Mouse (Mus musculus): Measurements from ENCODE around the gene Slfn14. TPM values are rescaled to one million over a fixed set of nuclear protein-coding genes. Genes with fewer than 3 reads are reported as not detected.

The Slfn14 gene
- polyA plus RNA-seq, 1 experiment, result 1.1 TPM

GRCm38 (mm10) chr11:83291375-83292250 lies 5.1 kb upstream of the Slfn14 start:
- TF ChIP-seq TAL1 (IDR thresholded peaks at IDR 0.05; ENCODE audit: low read length) (no peak), GATA1 (IDR thresholded peaks at IDR 0.05; ENCODE audit: low read length) (no peak)
- Histone ChIP-seq H3K4me1 (ENCODE audit: control insufficient read depth) (peaks cover 84% of the 10 kb centered on the region), H3K4me3 (replicated peaks) (peak overlapping the region; percentile 98), H3K27me3 (ENCODE audit: control insufficient read depth) (no peaks in the 10 kb centered on the region; the same call in 1 of the 2 replicates), H3K9me3 (ENCODE audit: control insufficient read depth, low read length) (no peaks in the 10 kb centered on the region), H3K36me3 (ENCODE audit: control insufficient read depth) (peaks cover 42% of the 10 kb centered on the region)

- Histone ChIP-seq H3K9me3 (ENCODE audit: control insufficient read depth, low read length) (no peaks in the 10 kb centered on the region), H3K4me3 (replicated peaks) (no peak overlapping the region), H3K4me1 (ENCODE audit: control insufficient read depth) (peaks cover 85% of the 10 kb centered on the region), H3K36me3 (ENCODE audit: control insufficient read depth) (peaks cover 38% of the 10 kb centered on the region), H3K27me3 (ENCODE audit: control insufficient read depth) (no peaks in the 10 kb centered on the region; the same call in 1 of the 2 replicates)
- TF ChIP-seq TAL1 (IDR thresholded peaks at IDR 0.05; ENCODE audit: low read length), result no peak
- TF ChIP-seq GATA1 (IDR thresholded peaks at IDR 0.05; ENCODE audit: low read length), result no peak
Measured at GRCm38 (mm10) chr11:83289633-83290032, 3.1 kb upstream of the Slfn14 start.

GRCm38 (mm10) chr11:83289036-83289435 lies 2.5 kb upstream of the Slfn14 start:
- TF ChIP-seq GATA1 (IDR thresholded peaks at IDR 0.05; ENCODE audit: low read length) (no peak), TAL1 (IDR thresholded peaks at IDR 0.05; ENCODE audit: low read length) (no peak)
- H3K36me3 ChIP-seq (ENCODE audit: control insufficient read depth), result peaks cover 38% of the 10 kb centered on the region

GRCm38 (mm10) chr11:83285627-83286026 lies 899 bp downstream of the Slfn14 start:
- Histone ChIP-seq H3K9me3 (ENCODE audit: control insufficient read depth, low read length) (no peaks in the 10 kb centered on the region; the same call in 1 of the 2 replicates), H3K4me1 (ENCODE audit: control insufficient read depth) (peaks cover 86% of the 10 kb centered on the region), H3K36me3 (ENCODE audit: control insufficient read depth) (peaks cover 55% of the 10 kb centered on the region), H3K4me3 (replicated peaks) (peak overlapping the region; percentile 82), H3K27me3 (ENCODE audit: control insufficient read depth) (peaks cover 33% of the 10 kb centered on the region)
- TF ChIP-seq GATA1 (IDR thresholded peaks at IDR 0.05; ENCODE audit: low read length) (no peak), TAL1 (IDR thresholded peaks at IDR 0.05; ENCODE audit: low read length) (no peak)

More at GRCm38 (mm10) chr11:83289036-83289435, 2.5 kb upstream of the Slfn14 start:
- no peak overlapping the region for H3K4me3 ChIP-seq (replicated peaks)
- H3K9me3 ChIP-seq (ENCODE audit: control insufficient read depth, low read length), result no peaks in the 10 kb centered on the region
- peaks cover 86% of the 10 kb centered on the region for H3K4me1 ChIP-seq (ENCODE audit: control insufficient read depth)
- peaks cover 2% of the 10 kb centered on the region for H3K27me3 ChIP-seq (ENCODE audit: control insufficient read depth)

GRCm38 (mm10) chr11:83282084-83282483 lies 4.4 kb downstream of the Slfn14 start:
- Histone ChIP-seq H3K9me3 (ENCODE audit: control insufficient read depth, low read length) (no peaks in the 10 kb centered on the region; the same call in 1 of the 2 replicates), H3K4me1 (ENCODE audit: control insufficient read depth) (peaks cover 68% of the 10 kb centered on the region), H3K27me3 (ENCODE audit: control insufficient read depth) (peaks cover 63% of the 10 kb centered on the region), H3K4me3 (replicated peaks) (peak overlapping the region; percentile 82), H3K36me3 (ENCODE audit: control insufficient read depth) (peaks cover 91% of the 10 kb centered on the region)
- no peak for TF ChIP-seq GATA1 (IDR thresholded peaks at IDR 0.05; ENCODE audit: low read length)
- no peak for TF ChIP-seq TAL1 (IDR thresholded peaks at IDR 0.05; ENCODE audit: low read length)

GRCm38 (mm10) chr11:83279691-83280090 lies 6.8 kb downstream of the Slfn14 start:
- no peak for TF ChIP-seq GATA1 (IDR thresholded peaks at IDR 0.05; ENCODE audit: low read length)
- no peak for TF ChIP-seq TAL1 (IDR thresholded peaks at IDR 0.05; ENCODE audit: low read length)
- Histone ChIP-seq H3K36me3 (ENCODE audit: control insufficient read depth) (peaks cover 100% of the 10 kb centered on the region), H3K4me3 (replicated peaks) (no peak overlapping the region), H3K9me3 (ENCODE audit: control insufficient read depth, low read length) (no peaks in the 10 kb centered on the region; the same call in 1 of the 2 replicates), H3K27me3 (ENCODE audit: control insufficient read depth) (peaks cover 87% of the 10 kb centered on the region), H3K4me1 (ENCODE audit: control insufficient read depth) (peaks cover 58% of the 10 kb centered on the region)

- no peaks in the 10 kb centered on the region; the same call in 1 of the 2 replicates for H3K9me3 ChIP-seq (ENCODE audit: control insufficient read depth, low read length)
- H3K4me3 ChIP-seq (replicated peaks), result no peak overlapping the region
- TF ChIP-seq GATA1 (IDR thresholded peaks at IDR 0.05; ENCODE audit: low read length), result no peak
- TF ChIP-seq TAL1 (IDR thresholded peaks at IDR 0.05; ENCODE audit: low read length), result no peak
- peaks cover 100% of the 10 kb centered on the region for H3K36me3 ChIP-seq (ENCODE audit: control insufficient read depth)
- H3K4me1 ChIP-seq (ENCODE audit: control insufficient read depth), result peaks cover 55% of the 10 kb centered on the region
- peaks cover 89% of the 10 kb centered on the region for H3K27me3 ChIP-seq (ENCODE audit: control insufficient read depth)
Measured at GRCm38 (mm10) chr11:83279024-83279423, 7.5 kb downstream of the Slfn14 start.

- Histone ChIP-seq H3K27me3 (ENCODE audit: control insufficient read depth) (peaks cover 65% of the 10 kb centered on the region), H3K36me3 (ENCODE audit: control insufficient read depth) (peaks cover 83% of the 10 kb centered on the region), H3K4me3 (replicated peaks) (no peak overlapping the region), H3K9me3 (ENCODE audit: control insufficient read depth, low read length) (no peaks in the 10 kb centered on the region), H3K4me1 (ENCODE audit: control insufficient read depth) (peaks cover 58% of the 10 kb centered on the region)
- TF ChIP-seq TAL1 (IDR thresholded peaks at IDR 0.05; ENCODE audit: low read length), result no peak
- no peak for TF ChIP-seq GATA1 (IDR thresholded peaks at IDR 0.05; ENCODE audit: low read length)
Measured at GRCm38 (mm10) chr11:83276251-83276650, 10.3 kb downstream of the Slfn14 start.
